Mouse (Mus musculus) ES-E14 (cell line): Measurements from ENCODE around the gene Lgals2.

Source experiments
- CHD2 ChIP-seq: IDR thresholded peaks from 2 replicates; pipeline ENCODE4 v1.6.1; 2014; ENCODE audit warnings: mild to moderate bottlenecking, low read depth, low read length, inconsistent platforms
- HCFC1 ChIP-seq: IDR thresholded peaks from 2 replicates; pipeline ENCODE4 v1.6.1; 2012; ENCODE audit warnings: low read length, inconsistent platforms, borderline replicate concordance; ENCODE audit not compliant: insufficient read depth
- MAFK ChIP-seq: IDR thresholded peaks from 2 replicates; pipeline ENCODE4 v1.6.1; 2014; ENCODE audit warnings: mild to moderate bottlenecking, low read depth, low read length, inconsistent platforms; ENCODE audit not compliant: insufficient read depth
- ZNF384 ChIP-seq: IDR thresholded peaks from 2 replicates; pipeline ENCODE4 v1.6.1; 2012; ENCODE audit warnings: low read depth, low read length, inconsistent platforms

DNA sequence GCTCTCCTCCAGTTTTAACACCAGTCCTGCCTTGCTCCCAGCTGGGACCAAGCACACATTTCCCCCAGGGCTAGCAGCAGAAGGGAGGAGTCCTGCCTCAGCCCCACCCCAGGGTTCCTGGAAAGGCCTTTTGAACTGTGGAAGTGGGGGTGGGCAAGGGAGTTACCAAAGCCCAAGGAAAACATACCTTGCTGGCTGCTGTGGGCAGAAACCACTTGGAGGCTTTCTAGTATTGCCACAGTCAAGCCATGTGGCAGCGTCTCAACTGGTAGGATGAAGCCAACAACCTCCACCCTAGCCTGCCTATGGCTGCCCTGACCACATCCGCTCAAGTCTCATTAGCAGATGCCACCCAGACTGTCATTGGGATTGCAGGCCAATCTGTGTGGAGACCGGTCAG lies 40.8 kb upstream of the Lgals2 start:
- TF ChIP-seq ZNF384 = no peak
- TF ChIP-seq MAFK = no peak
- no peak for TF ChIP-seq CHD2
- TF ChIP-seq HCFC1 = no peak
